Mouse (Mus musculus): ENCODE measurements at regions not wholly inside any gene's neighbourhood (a gene's known extent, or its start where the extent isn't known, plus 50 kb on each side); places are given as distances from the start of the nearest gene placed in this dataset.

- TF ChIP-seq CTCF (IDR thresholded peaks at IDR 0.05) (no peak), EP300 (IDR thresholded peaks at IDR 0.05; ENCODE audit: insufficient read depth, low read depth, low read length) (no peak), POLR2A (IDR thresholded peaks at IDR 0.05; ENCODE audit: insufficient read depth, low read depth, low read length) (no peak)
These were observed 66.9 kb upstream of the Rfc3 start for GRCm38 (mm10) chr5:151717923-151718322.
